Mouse (Mus musculus) kidney, adult 9 months (tissue): ENCODE results near the gene Ndufs2.

Experiments used
- DNase-seq: peaks from one replicate; pipeline ENCODE4 v3.0.0; 2022

The Ndufs2 gene

GRCm38 (mm10) chr1:171278436-171278835, 27.2 kb upstream of the Ndufs2 start:
- no peak for DNase-seq

- no peak for DNase-seq
These were observed 26.5 kb upstream of the Ndufs2 start for GRCm38 (mm10) chr1:171277736-171278135.

GRCm38 (mm10) chr1:171276110-171276748, 25.0 kb upstream of the Ndufs2 start:
- no peak for DNase-seq

- no peak for DNase-seq
These were observed 24.1 kb upstream of the Ndufs2 start for GRCm38 (mm10) chr1:171275144-171275734.

GRCm38 (mm10) chr1:171274171-171274570, 23.0 kb upstream of the Ndufs2 start:
- DNase-seq, result no peak

GRCm38 (mm10) chr1:171272086-171272485, 20.9 kb upstream of the Ndufs2 start:
- no peak for DNase-seq

- no peak for DNase-seq
These were observed 20.4 kb upstream of the Ndufs2 start for GRCm38 (mm10) chr1:171271622-171272021.

- DNase-seq, result no peak
These were observed 20.0 kb upstream of the Ndufs2 start for GRCm38 (mm10) chr1:171271196-171271595.

- peak; percentile 77 for DNase-seq
These were observed 19.3 kb upstream of the Ndufs2 start for GRCm38 (mm10) chr1:171270573-171270900.

- peak; percentile 97 for DNase-seq
These were observed 18.8 kb upstream of the Ndufs2 start, which contains the start of gene B4galt3 for GRCm38 (mm10) chr1:171269848-171270572. Gene B4galt3 (plus strand): TSS chr1:171270328.

- no peak for DNase-seq
These were observed 17.2 kb upstream of the Ndufs2 start for GRCm38 (mm10) chr1:171268341-171268740.

- no peak for DNase-seq
These were observed 15.0 kb upstream of the Ndufs2 start for GRCm38 (mm10) chr1:171265971-171266744.

- DNase-seq, result no peak
These were observed 12.7 kb upstream of the Ndufs2 start for GRCm38 (mm10) chr1:171263666-171264461.

- DNase-seq, result peak; percentile 61
These were observed 12.0 kb upstream of the Ndufs2 start for GRCm38 (mm10) chr1:171263185-171263611.

GRCm38 (mm10) chr1:171262594-171263130, 11.5 kb upstream of the Ndufs2 start:
- DNase-seq, result peak; percentile 67

- DNase-seq, result no peak
These were observed 9.1 kb upstream of the Ndufs2 start for GRCm38 (mm10) chr1:171260316-171260715.

- DNase-seq, result no peak
These were observed 7.7 kb upstream of the Ndufs2 start for GRCm38 (mm10) chr1:171258921-171259320.

GRCm38 (mm10) chr1:171257781-171258180, 6.6 kb upstream of the Ndufs2 start:
- DNase-seq, result no peak

- DNase-seq, result peak; percentile 79
These were observed 5.9 kb upstream of the Ndufs2 start for GRCm38 (mm10) chr1:171256937-171257548.

GRCm38 (mm10) chr1:171256095-171256818, 5.1 kb upstream of the Ndufs2 start:
- peak; percentile 77 for DNase-seq

GRCm38 (mm10) chr1:171252415-171252814, 1.2 kb upstream of the Ndufs2 start:
- DNase-seq, result no peak
